Mouse (Mus musculus) CH12.LX (cell line): ENCODE data around the gene Ino80d. TPM values are rescaled to one million over a fixed set of nuclear protein-coding genes. Genes with fewer than 3 reads are reported as not detected.

Experiments used
- DNase-seq: peaks from one replicate; pipeline ENCODE4 v3.0.0-alpha.2; 2013; ENCODE audit errors: extremely low read depth
- H3K27ac ChIP-seq: 2 replicates; pipeline ENCODE4 v1.5.1; 2012; ENCODE audit warnings: low read depth, mild to moderate bottlenecking, control low read depth, moderate library complexity; ENCODE audit not compliant: insufficient read depth
- H3K27me3 ChIP-seq: replicated peaks from 2 replicates; pipeline ENCODE3; 2012; ENCODE audit warnings: inconsistent platforms
- H3K36me3 ChIP-seq, 2 experiments: replicated peaks in 1 of 2; 2 replicates each; pipeline versions ENCODE3 to v1.6.1; 2012; ENCODE audit warnings: inconsistent platforms in 1 of 2, low read length in 1 of 2, mild to moderate bottlenecking in 1 of 2, mixed read lengths in 1 of 2, moderate library complexity in 1 of 2; ENCODE audit not compliant: control insufficient read depth in 1 of 2, insufficient read depth in 1 of 2
- H3K4me1 ChIP-seq, 2 experiments: 2 replicates each; pipeline ENCODE4 v1.6.1; 2012; ENCODE audit warnings: inconsistent platforms in 1 of 2, moderate library complexity in 1 of 2; ENCODE audit not compliant: insufficient read depth in 2 of 2, control insufficient read depth in 1 of 2
- H3K4me2 ChIP-seq: 2 replicates; pipeline ENCODE4 v1.6.1; 2012; ENCODE audit warnings: low read depth, mild to moderate bottlenecking, control low read depth; ENCODE audit not compliant: poor library complexity, insufficient read depth, severe bottlenecking
- H3K4me3 ChIP-seq, 3 experiments: fragments of 150-350 bp in 1 of 3; sonication (generic) in 1 of 3; replicated peaks in 1 of 3; 2 replicates each; pipeline versions ENCODE3 to v1.5.1; 2011 to 2012; ENCODE audit warnings: low read depth in 2 of 3, low read length in 2 of 3, mild to moderate bottlenecking in 2 of 3, moderate library complexity in 2 of 3, control low read depth in 1 of 3, improper control_type of control experiment in 1 of 3, inconsistent platforms in 1 of 3, mixed read lengths in 1 of 3; ENCODE audit not compliant: poor library complexity in 1 of 3
- H3K79me2 ChIP-seq: replicated peaks from 2 replicates; pipeline ENCODE4 v1.6.1; 2012; ENCODE audit warnings: mild to moderate bottlenecking, moderate library complexity; ENCODE audit not compliant: control insufficient read depth, poor library complexity, insufficient read depth, severe bottlenecking; ENCODE audit errors: extremely low read depth
- H3K9ac ChIP-seq: 2 replicates; pipeline ENCODE4 v1.6.1; 2012; ENCODE audit warnings: low read depth, mild to moderate bottlenecking, control low read depth, moderate library complexity; ENCODE audit not compliant: insufficient read depth
- H3K9me3 ChIP-seq: replicated peaks from 2 replicates; pipeline ENCODE3; 2012; ENCODE audit warnings: low read length, inconsistent platforms, mixed read lengths
- BHLHE40 ChIP-seq: IDR thresholded peaks from 2 replicates; pipeline ENCODE4 v1.6.1; 2011; ENCODE audit warnings: mild to moderate bottlenecking, low read depth, low read length, improper control_type of control experiment
- CHD1 ChIP-seq: IDR thresholded peaks from 2 replicates; pipeline ENCODE4 v1.6.1; 2012; ENCODE audit warnings: low read depth, low read length, improper control_type of control experiment, inconsistent platforms
- CHD2 ChIP-seq: IDR thresholded peaks from 2 replicates; pipeline ENCODE4 v1.6.1; 2011; ENCODE audit warnings: low read length, improper control_type of control experiment
- CTCF ChIP-seq, 2 experiments: IDR thresholded peaks in 1 of 2; conservative IDR thresholded peaks in 1 of 2; 2 replicates each; pipeline ENCODE4 v1.5.1; 2011 to 2012; ENCODE audit warnings: low read depth in 2 of 2, low read length in 2 of 2, improper control_type of control experiment in 1 of 2, inconsistent platforms in 1 of 2, mild to moderate bottlenecking in 1 of 2, moderate library complexity in 1 of 2
- E2F4 ChIP-seq: IDR thresholded peaks from 2 replicates; pipeline ENCODE4 v1.6.1; 2011; ENCODE audit warnings: low read depth, low read length, improper control_type of control experiment; ENCODE audit not compliant: insufficient replicate concordance
- ELF1 ChIP-seq: IDR thresholded peaks from 2 replicates; pipeline ENCODE4 v1.6.1; 2014; ENCODE audit warnings: low read depth, mild to moderate bottlenecking, inconsistent platforms, low read length, improper control_type of control experiment
- EP300 ChIP-seq: IDR thresholded peaks from 2 replicates; pipeline ENCODE4 v1.6.1; 2011; ENCODE audit warnings: low read length, improper control_type of control experiment
- ETS1 ChIP-seq: conservative IDR thresholded peaks from 2 replicates; pipeline ENCODE4 v1.6.1; 2012; ENCODE audit warnings: low read depth, mild to moderate bottlenecking, inconsistent platforms, low read length, improper control_type of control experiment, moderate library complexity
- GABPA ChIP-seq: IDR thresholded peaks from 2 replicates; pipeline ENCODE4 v1.6.1; 2012; ENCODE audit warnings: low read depth, low read length, improper control_type of control experiment, inconsistent platforms; ENCODE audit not compliant: insufficient replicate concordance
- HCFC1 ChIP-seq: IDR thresholded peaks from 2 replicates; pipeline ENCODE4 v1.6.1; 2012; ENCODE audit warnings: low read depth, mild to moderate bottlenecking, inconsistent platforms, low read length, improper control_type of control experiment
- JUN ChIP-seq: IDR thresholded peaks from 2 replicates; pipeline ENCODE4 v1.6.1; 2011; ENCODE audit warnings: low read depth, mild to moderate bottlenecking, low read length, improper control_type of control experiment, moderate library complexity; ENCODE audit not compliant: insufficient read depth
- KAT2A ChIP-seq: IDR thresholded peaks from 2 replicates; pipeline ENCODE4 v1.6.1; 2012; ENCODE audit warnings: low read length, improper control_type of control experiment, inconsistent platforms; ENCODE audit not compliant: insufficient replicate concordance
- MAFK ChIP-seq: IDR thresholded peaks from 2 replicates; pipeline ENCODE4 v1.6.1; 2011; ENCODE audit warnings: low read length, improper control_type of control experiment; ENCODE audit not compliant: insufficient replicate concordance
- MAX ChIP-seq: IDR thresholded peaks from 2 replicates; pipeline ENCODE4 v1.6.1; 2011; ENCODE audit warnings: low read length, improper control_type of control experiment
- MAZ ChIP-seq: IDR thresholded peaks from 2 replicates; pipeline ENCODE4 v1.6.1; 2012; ENCODE audit warnings: low read depth, mild to moderate bottlenecking, inconsistent platforms, low read length, improper control_type of control experiment, moderate library complexity
- MYC ChIP-seq: IDR thresholded peaks from 2 replicates; pipeline ENCODE4 v1.6.1; 2011; ENCODE audit warnings: low read depth, mild to moderate bottlenecking, improper control_type of control experiment, low read length
- NELFE ChIP-seq: IDR thresholded peaks from 2 replicates; pipeline ENCODE4 v1.6.1; 2011; ENCODE audit warnings: low read depth, low read length, improper control_type of control experiment
- NRF1 ChIP-seq: IDR thresholded peaks from 2 replicates; pipeline ENCODE4 v1.6.1; 2014; ENCODE audit warnings: low read depth, mild to moderate bottlenecking, inconsistent platforms, low read length, improper control_type of control experiment, moderate library complexity
- PAX5 ChIP-seq: IDR thresholded peaks from 2 replicates; pipeline ENCODE4 v1.6.1; 2012; ENCODE audit warnings: low read length, inconsistent platforms, mixed read lengths
- POLR2AphosphoS2 ChIP-seq: IDR thresholded peaks from 2 replicates; pipeline ENCODE4 v1.6.1; 2011; ENCODE audit warnings: low read depth, low read length, improper control_type of control experiment
- RCOR1 ChIP-seq: conservative IDR thresholded peaks from 2 replicates; pipeline ENCODE4 v1.6.1; 2012; ENCODE audit warnings: low read depth, mild to moderate bottlenecking, inconsistent platforms, low read length, improper control_type of control experiment
- SIN3A ChIP-seq: IDR thresholded peaks from 2 replicates; pipeline ENCODE4 v1.6.1; 2012; ENCODE audit warnings: low read length, improper control_type of control experiment, inconsistent platforms
- SMC3 ChIP-seq: IDR thresholded peaks from 2 replicates; pipeline ENCODE4 v1.6.1; 2011; ENCODE audit warnings: low read depth, low read length, improper control_type of control experiment
- TBP ChIP-seq: conservative IDR thresholded peaks from 2 replicates; pipeline ENCODE4 v1.6.1; 2011; ENCODE audit warnings: low read depth, low read length, improper control_type of control experiment
- TCF12 ChIP-seq: IDR thresholded peaks from 2 replicates; pipeline ENCODE4 v1.6.1; 2014; ENCODE audit warnings: low read depth, mild to moderate bottlenecking, inconsistent platforms, low read length, improper control_type of control experiment
- UBTF ChIP-seq: IDR thresholded peaks from 2 replicates; pipeline ENCODE4 v1.6.1; 2012; ENCODE audit warnings: low read depth, mild to moderate bottlenecking, inconsistent platforms, low read length, improper control_type of control experiment, moderate library complexity
- USF1 ChIP-seq: IDR thresholded peaks from 2 replicates; pipeline ENCODE4 v1.6.1; 2014; ENCODE audit warnings: low read depth, mild to moderate bottlenecking, inconsistent platforms, low read length, improper control_type of control experiment
- USF2 ChIP-seq: conservative IDR thresholded peaks from 2 replicates; pipeline ENCODE4 v1.6.1; 2011; ENCODE audit warnings: low read depth, low read length, improper control_type of control experiment
- ZC3H11A ChIP-seq: IDR thresholded peaks from 2 replicates; pipeline ENCODE4 v1.6.1; 2012; ENCODE audit warnings: low read depth, mild to moderate bottlenecking, inconsistent platforms, low read length, improper control_type of control experiment
- ZKSCAN1 ChIP-seq: IDR thresholded peaks from 2 replicates; pipeline ENCODE4 v1.6.1; 2012; ENCODE audit warnings: low read depth, inconsistent platforms, low read length, improper control_type of control experiment, borderline replicate concordance
- ZMIZ1 ChIP-seq: IDR thresholded peaks from 2 replicates; pipeline ENCODE4 v1.6.1; 2012; ENCODE audit warnings: low read depth, mild to moderate bottlenecking, inconsistent platforms, low read length, improper control_type of control experiment
- ZNF384 ChIP-seq: IDR thresholded peaks from 2 replicates; pipeline ENCODE4 v1.6.1; 2012; ENCODE audit warnings: low read depth, low read length, improper control_type of control experiment, inconsistent platforms
- dilution Hi-C: fragments of 300-500 bp; cut with MboI; formaldehyde crosslinking; loops from 2 replicates; pipeline ENCODE4 v1.14.3; 2020; ENCODE audit warnings: low sequenced_read_pairs; ENCODE audit not compliant: extremely low pct_unique_long_range_greater_than_20kb, extremely low pct_ligation_motif_present
- in situ Hi-C: fragments of 300-500 bp; cut with MboI; formaldehyde crosslinking; loops from 3 replicates; pipeline ENCODE4 v1.14.3; 2019; ENCODE audit warnings: low sequenced_read_pairs, low pct_ligation_motif_present, low pct_unique_long_range_greater_than_20kb, mixed read lengths
- polyA plus RNA-seq: library from polyadenylated mRNA; unstranded; fragments of >175 nt; gene quantifications from 2 replicates; pipeline ENCODE4 v1.2.1, GENCODE M21; 2012; ENCODE audit warnings: low read depth; ENCODE audit not compliant: insufficient read length
- total RNA-seq, 2 experiments: library from RNA; depleted of rRNA; stranded (reverse); fragments of 300-350 nt in 1 of 2; fragments of >200 nt in 1 of 2; gene quantifications; 2 replicates each; pipeline ENCODE4 v1.2.3; 2012 to 2014

Ino80d gene
- total and polyA plus RNA-seq, 3 experiments = 4.5 to 5.8 (median 4.6) TPM

DNA sequence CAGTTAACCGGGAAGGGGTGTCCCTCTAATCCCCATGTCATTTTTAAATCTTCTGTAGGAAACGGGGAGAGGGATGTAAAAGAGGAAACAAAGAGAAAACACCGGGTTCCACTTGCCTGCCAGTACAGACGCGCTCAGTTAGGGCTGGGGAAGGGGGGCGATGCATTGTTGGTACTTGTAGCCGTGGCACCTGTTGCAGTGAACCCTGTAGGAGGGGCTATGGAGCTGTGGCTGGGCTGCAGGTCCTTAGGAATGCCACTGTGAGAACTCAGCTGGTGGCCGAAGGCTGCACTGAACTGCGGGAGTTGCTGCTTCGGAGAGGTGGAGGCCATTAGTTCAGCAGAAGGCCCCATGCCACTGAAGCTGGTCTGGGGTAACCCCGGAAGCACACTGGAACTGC lies 56.6 kb downstream of the Ino80d start:
- H3K9ac ChIP-seq = no peak overlapping the region
- H3K4me2 ChIP-seq = no peak overlapping the region
- no peak overlapping the region for H3K4me3 ChIP-seq
- TF ChIP-seq CHD2 (no peak), PAX5 (no peak), ZNF384 (no peak), SMC3 (no peak), CHD1 (no peak), MAZ (no peak), ELF1 (no peak), ETS1 (no peak), ZKSCAN1 (no peak), HCFC1 (no peak), JUN (no peak), ZMIZ1 (no peak), ZC3H11A (no peak), NRF1 (no peak), GABPA (no peak), MAFK (no peak), EP300 (no peak), USF2 (no peak), KAT2A (no peak)
- DNase-seq = no peak
- H3K36me3 ChIP-seq = peaks cover 56 to 88% of the 10 kb centered on the region in 2 experiments
- in situ Hi-C loops (no loop called here), dilution Hi-C loops (no loop called here)
- no peaks in the 10 kb centered on the region for H3K9me3 ChIP-seq
- H3K4me1 ChIP-seq = no peaks in the 10 kb centered on the region
- no peaks in the 10 kb centered on the region for H3K27me3 ChIP-seq
- H3K79me2 ChIP-seq = peaks cover 4% of the 10 kb centered on the region; the same call in 1 of the 2 replicates
- no peak overlapping the region for H3K27ac ChIP-seq

GRCm38 (mm10) chr1:63057318-63057717 lies 57.1 kb downstream of the Ino80d start:
- peaks cover 55 to 89% of the 10 kb centered on the region in 2 experiments for H3K36me3 ChIP-seq
- no peak overlapping the region for H3K27ac ChIP-seq
- H3K9ac ChIP-seq = no peak overlapping the region
- in situ Hi-C loops = no loop called here
- TF ChIP-seq CHD2 (no peak), USF1 (no peak), E2F4 (no peak), MAFK (no peak), TBP (no peak), NRF1 (no peak), MYC (no peak), SIN3A (no peak), MAZ (no peak), ZKSCAN1 (no peak), TCF12 (no peak), BHLHE40 (no peak), MAX (no peak), JUN (no peak), CTCF (conservative IDR thresholded peaks at IDR 0.05 in 1 of 2, IDR thresholded peaks at IDR 0.05 in 1 of 2; ENCODE audit: low read depth in 2 of 2, low read length in 2 of 2) (no peak), POLR2AphosphoS2 (no peak), NELFE (no peak), UBTF (no peak), RCOR1 (no peak), ZNF384 (no peak)
- dilution Hi-C loops = no loop called here
- no peaks in the 10 kb centered on the region for H3K9me3 ChIP-seq
- H3K27me3 ChIP-seq = no peaks in the 10 kb centered on the region
- H3K4me1 ChIP-seq = no peaks in the 10 kb centered on the region
- no peak for DNase-seq
- H3K79me2 ChIP-seq = peaks cover 6% of the 10 kb centered on the region; the same call in 1 of the 2 replicates
- H3K4me3 ChIP-seq = no peak overlapping the region
- no peak overlapping the region for H3K4me2 ChIP-seq
